Mouse (Mus musculus) layer of hippocampus, adult 6 months (tissue): Measurements from ENCODE around the gene Camk2g. TPM values are rescaled to one million over a fixed set of nuclear protein-coding genes. Genes with fewer than 3 reads are reported as not detected.

Experiments
- long read RNA-seq, 2 experiments: library from polyadenylated mRNA; unstranded; transcript quantifications; one replicate each; pipeline ENCODE4 v2.0.0; 2019 to 2020
- microRNA-seq: library from miRNA; unstranded; fragments of <30 nt; microRNA quantifications from one replicate; pipeline ENCODE4 v1.2.0, GENCODE M21; 2020
- polyA plus RNA-seq: library from polyadenylated mRNA; unstranded; fragments of <200 nt; fragmentation: Nextera tagmentation; gene quantifications from 2 replicates; pipeline ENCODE4 v1.2.3, GENCODE M21; 2021

Gene Camk2g
- polyA plus RNA-seq: 164 and 213 TPM in 2 replicates
- long read RNA-seq, experiment 1, transcript Camk2g-202 (20 exons, 3,604 nt): major isoform, 19 of 327 reads
- long read RNA-seq, experiment 1, transcript Camk2g-201 (21 exons, 3,703 nt): minor isoform, 14 of 327 reads
- long read RNA-seq, experiment 1, transcript Camk2g-203 (19 exons, 3,564 nt): minor isoform, 6 of 327 reads
- long read RNA-seq, experiment 1, partial matches to known transcripts: 42 of 327 reads
- long read RNA-seq, experiment 1, other reads (novel, unspliced or antisense): 246 of 327 reads
- long read RNA-seq, experiment 2, transcript Camk2g-201 (21 exons, 3,703 nt): minor isoform, 44 of 1,347 reads
- long read RNA-seq, experiment 2, transcript Camk2g-202 (20 exons, 3,604 nt): major isoform, 55 of 1,347 reads
- long read RNA-seq, experiment 2, transcript Camk2g-203 (19 exons, 3,564 nt): minor isoform, 29 of 1,347 reads
- long read RNA-seq, experiment 2, partial matches to known transcripts: 30 of 1,347 reads
- long read RNA-seq, experiment 2, other reads (novel, unspliced or antisense): 1,189 of 1,347 reads

DNA sequence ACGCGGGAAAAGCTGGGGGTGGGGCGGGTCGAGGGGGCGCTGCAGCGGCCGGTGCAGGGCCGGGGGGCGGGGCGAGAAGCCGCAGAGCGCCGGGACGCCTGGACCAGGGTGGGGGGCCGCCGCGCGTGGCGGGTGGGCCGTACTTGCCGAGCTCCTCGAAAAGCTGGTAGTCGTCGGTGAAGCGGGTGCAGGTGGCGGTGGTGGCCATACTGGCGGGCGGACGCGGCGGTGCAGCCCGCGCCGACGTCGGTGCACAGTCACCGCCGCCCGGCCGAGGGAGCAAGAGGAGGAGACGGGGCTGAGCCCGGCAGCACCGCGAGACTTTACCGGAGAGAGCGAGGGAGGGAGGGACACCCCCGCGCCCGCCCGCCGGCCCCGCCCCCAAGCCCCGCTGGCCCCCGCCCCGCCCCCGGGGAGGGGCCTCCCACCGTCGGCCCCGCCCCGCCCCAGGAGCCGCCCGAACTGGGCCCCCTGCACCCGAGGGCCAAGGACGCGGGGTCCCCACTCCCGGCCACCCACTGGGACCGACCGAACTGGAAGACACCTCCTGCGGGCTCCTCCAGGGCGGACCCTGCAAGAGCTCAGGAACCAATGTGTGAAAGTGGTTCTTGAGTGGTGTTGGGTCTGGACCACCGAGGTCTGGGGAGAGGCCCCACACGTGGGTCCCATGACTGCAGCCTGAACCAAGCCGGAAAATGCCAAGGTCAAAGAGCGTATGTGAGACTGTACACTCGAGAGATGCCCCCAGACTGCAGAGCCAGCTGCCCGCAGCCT, at the start of gene Camk2g:
Gene Camk2g, minus strand, starts transcription at position 331 of the 774 bp plus-strand sequence.

DNA sequence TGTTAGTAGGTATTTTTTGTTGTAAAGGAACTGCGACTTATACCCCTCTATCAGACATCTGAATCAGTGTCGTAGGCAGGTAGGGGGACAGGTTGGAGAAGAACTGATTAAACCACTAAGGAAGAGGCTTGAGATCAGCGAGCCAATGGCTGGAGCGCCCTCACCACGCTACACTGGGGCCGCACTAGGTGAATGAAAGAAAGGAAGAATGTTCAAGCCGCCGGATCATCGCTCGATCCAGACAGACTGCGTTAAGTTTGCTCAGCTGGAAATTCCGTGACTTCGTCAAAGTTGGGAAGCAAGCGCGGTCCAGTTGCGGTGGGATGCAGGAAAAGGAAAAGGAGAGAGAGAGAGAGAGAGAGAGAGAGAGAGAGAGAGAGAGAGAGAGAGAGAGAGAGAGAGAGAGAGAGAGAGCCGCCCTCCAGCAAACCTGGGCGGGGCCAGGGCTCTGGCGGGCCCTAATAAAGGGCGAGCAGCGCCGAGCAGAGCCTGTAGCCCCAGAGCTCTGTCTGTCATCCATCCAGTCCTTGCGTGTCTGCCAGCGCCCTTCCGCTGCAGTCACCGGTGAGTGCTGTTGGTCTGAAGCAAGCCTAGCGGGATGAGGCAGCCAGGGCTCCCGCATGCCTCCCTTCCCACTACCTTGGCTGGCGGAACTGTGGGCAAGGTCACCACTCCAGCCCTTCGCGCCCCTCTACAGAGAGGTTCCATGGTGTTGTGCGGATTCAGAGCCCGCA, 42.5 kb upstream of the Camk2g start, which contains the start of gene Plau:
Gene Plau, plus strand, starts transcription at position 490 of the 734 bp plus-strand sequence.

GRCm38 (mm10) chr14:20733952-20734774, 59.7 kb downstream of the Camk2g start, which contains the start of gene Ndst2:
Ndst2 (minus strand) TSS chr14:20734562.

DNA sequence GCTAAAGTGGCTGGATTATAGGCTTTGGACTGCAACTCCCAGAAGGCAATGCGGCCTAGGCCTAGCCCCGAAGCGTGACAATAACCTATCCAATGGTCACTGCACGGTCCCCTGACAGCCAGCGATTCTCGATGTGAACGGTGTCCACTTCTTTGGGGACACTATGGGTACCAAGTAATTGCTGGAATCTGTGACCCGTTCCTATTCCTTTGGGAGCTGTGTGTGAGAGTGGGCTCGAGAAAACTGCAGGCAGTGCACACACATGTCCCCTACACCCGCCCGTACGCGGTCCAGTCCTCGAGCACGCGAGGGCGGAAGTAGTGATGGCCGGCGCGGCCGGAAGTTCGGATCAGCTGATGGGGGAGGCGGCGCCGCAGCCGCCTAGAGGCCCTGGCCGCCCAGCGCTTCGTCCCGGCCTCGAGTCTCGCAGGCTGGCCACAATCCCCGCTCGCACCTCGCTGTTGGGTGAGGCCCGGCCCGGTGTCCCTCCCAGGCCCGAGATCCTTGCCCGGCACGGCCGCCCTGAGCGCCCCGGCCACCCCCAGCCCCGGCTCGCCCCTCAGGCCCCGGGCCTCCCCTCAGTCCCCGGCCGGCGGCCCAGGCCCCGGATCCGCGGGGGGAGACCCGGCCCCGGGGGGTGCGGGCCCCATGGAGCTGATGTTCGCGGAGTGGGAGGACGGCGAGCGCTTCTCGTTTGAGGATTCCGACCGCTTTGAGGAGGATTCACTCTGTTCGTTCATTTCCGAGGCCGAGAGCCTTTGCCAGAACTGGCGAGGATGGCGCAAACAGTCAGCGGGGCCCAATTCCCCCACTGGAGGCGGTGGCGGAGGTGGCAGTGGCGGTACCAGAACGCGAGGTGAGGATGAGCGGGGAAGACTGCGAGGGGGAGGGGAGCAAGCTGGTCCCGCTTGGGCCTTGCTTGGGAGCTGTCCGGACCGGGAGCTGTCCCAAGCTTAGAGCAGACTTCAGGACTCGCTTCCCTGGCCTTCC, 86.4 kb downstream of the Camk2g start, which contains the start of gene Zswim8:
Gene Zswim8, plus strand, starts transcription at position 352 of the 990 bp plus-strand sequence.

GRCm38 (mm10) chr14:20702741-20703381, 91.0 kb downstream of the Camk2g start, which contains the start of gene Chchd1:
Chchd1 (plus strand) TSS chr14:20703006.

DNA sequence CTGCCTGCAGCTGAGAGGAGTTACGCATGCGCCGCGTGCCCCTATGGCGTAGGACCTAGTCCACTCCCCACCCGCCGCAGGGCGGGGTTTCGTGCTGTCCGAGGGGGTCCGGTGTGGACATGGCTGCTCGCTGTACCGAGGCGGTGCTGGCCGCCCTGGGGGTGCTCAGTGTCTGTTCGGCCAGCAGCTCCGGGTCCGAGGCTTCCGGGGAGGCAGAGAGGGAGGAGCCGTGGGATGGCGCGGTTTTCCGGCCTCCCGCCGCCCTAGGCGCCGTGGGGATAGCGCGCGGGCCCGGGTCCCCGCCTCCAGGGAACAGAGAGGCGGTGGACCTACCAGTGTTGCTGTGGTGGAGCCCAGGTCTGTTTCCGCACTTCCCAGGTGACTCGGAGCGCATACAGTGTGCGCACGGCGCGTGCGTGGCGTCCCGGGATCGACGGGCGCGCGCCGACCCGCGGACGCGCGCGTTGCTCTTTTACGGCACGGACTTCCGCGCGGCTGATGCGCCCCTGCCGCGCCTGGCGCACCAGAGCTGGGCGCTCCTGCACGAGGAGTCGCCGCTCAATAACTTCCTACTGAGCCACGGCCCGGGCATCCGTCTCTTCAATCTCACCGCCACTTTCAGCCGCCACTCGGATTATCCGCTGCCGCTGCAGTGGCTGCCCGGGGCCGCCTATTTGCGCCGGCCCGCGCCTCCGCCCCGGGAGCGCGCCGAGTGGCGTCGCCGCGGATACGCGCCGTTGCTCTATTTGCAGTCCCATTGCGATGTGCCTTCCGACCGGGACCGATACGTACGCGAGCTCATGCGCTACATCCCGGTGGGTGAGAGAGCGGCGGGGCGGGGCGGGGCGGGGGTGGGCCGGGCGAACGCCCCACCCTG, 98.8 kb downstream of the Camk2g start, which contains the start of gene Fut11:
Gene Fut11, plus strand, starts transcription at position 85 of the 877 bp plus-strand sequence.

Small RNA genes lying within 50 kb of the gene (microRNA-seq; reads per million reads assigned to microRNA genes)
- 2.4 reads per million, percentile 5 among the genes with 10 or more reads in this experiment for gene Mir6946

Other genes with a start within 250 kb of the Camk2g start
- gene Ppp3cb, start 247.5 kb downstream of the Camk2g start, polyA plus RNA-seq: 34.7 and 35.9 TPM in 2 replicates
- 12.2 and 13.1 TPM in 2 replicates for gene Usp54, start 153.0 kb downstream of the Camk2g start, polyA plus RNA-seq
- gene Myoz1, start 137.5 kb downstream of the Camk2g start, polyA plus RNA-seq: 0.39 and 0.40 TPM in 2 replicates
- gene Synpo2l, start 125.7 kb downstream of the Camk2g start, polyA plus RNA-seq: 0.05 TPM in 1 of 2 replicates, not detected in the other
- 85.1 and 93.5 TPM in 2 replicates for gene Sec24c, start 119.8 kb downstream of the Camk2g start, polyA plus RNA-seq
- gene Fut11, start 99.1 kb downstream of the Camk2g start, polyA plus RNA-seq: 9.2 and 10.3 TPM in 2 replicates
- 189 and 201 TPM in 2 replicates for gene Chchd1, start 91.1 kb downstream of the Camk2g start, polyA plus RNA-seq
- gene Zswim8, start 86.5 kb downstream of the Camk2g start, polyA plus RNA-seq: 15.7 and 17.2 TPM in 2 replicates
- 2.7 and 3.1 TPM in 2 replicates for gene Ndst2, start 59.5 kb downstream of the Camk2g start, polyA plus RNA-seq
- gene Plau, start 42.6 kb upstream of the Camk2g start, polyA plus RNA-seq: 1.5 and 1.7 TPM in 2 replicates
- gene Vcl, start 135.3 kb upstream of the Camk2g start, polyA plus RNA-seq: 3.8 and 4.9 TPM in 2 replicates